Mouse (Mus musculus) CD4-positive, CD25-positive, alpha-beta regulatory T cell (primary cell): Measurements from ENCODE around the gene Cebpz. TPM values are rescaled to one million over a fixed set of nuclear protein-coding genes. Genes with fewer than 3 reads are reported as not detected.

Experiments used
- polyA plus RNA-seq: library from polyadenylated mRNA; unstranded; fragments of 100-300 nt; shearing (Covaris generic); gene quantifications from one replicate; pipeline ENCODE4 v1.2.1, GENCODE M21; 2017

Cebpz gene
- polyA plus RNA-seq = 91.4 TPM

DNA sequence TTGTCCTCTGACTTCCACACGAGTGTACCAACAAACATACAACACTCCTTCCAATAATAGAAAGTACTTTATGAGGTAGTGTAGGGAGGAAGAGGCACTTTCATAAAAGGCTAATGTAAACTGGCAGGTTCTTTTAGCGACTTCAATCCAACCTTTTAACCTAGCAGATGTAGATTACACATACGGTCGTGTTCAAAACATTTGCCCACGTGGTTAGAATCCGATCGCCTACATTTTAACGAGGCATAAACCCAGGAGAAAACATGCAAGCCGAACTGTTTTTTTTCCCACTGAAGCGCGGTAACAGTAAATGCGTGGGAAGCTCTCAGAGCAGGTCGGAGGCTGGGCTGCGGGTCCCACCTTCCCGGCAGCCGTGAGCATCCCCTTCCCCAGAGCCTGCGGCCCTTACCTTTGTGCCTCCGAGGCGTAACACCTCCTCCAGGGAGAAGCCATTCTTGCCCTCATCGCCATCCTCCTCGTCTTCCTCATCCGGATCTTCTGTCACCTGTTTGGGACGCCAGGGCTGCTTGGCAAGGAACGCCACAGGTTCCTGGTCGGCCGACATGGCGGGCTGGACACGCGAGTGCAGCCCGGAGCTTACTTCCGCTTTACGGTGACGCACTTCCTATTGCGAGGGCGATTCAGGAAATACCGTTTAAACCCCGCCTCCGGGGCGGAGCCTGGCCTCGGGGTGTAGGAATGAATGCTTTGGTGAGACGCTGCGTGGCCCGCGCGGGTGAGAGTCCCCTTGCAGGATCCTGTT, at the start of gene Cebpz, which contains the start of gene Ndufaf7:
TSS of gene Cebpz (minus strand) at position 601 of the 763 bp plus-strand sequence.
TSS of gene Ndufaf7 (plus strand) at position 671 of the 763 bp plus-strand sequence.

DNA sequence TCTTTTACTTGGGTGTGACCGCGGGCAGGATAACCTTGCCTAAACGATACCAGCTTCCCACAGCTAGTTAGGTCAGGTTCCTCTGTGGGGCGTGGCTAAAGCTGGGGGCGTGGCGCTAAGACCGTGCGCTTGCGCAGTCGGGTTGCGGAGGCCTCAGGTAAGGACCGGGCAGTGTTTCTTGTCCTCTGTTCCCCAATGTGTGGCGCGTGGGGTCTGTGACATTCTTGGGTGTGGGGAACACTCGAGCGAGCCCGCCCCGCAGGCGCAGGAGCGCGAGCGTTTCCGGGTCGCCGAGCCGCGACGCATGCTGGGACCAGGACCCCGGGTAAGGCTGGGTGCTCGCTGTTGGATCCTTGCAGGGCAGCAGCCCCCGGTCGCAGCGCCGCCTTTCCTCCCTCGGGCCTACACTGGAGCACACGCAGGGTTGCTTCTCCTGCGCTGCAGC, 20.5 kb downstream of the Cebpz start, which contains the start of gene Cebpzos:
TSS of gene Cebpzos (plus strand) at position 132 of the 445 bp plus-strand sequence.

GRCm38 (mm10) chr17:78906892-78907291, 30.0 kb downstream of the Cebpz start, which contains the start of gene Sult6b1:
TSS of gene Sult6b1 (minus strand) at chr17:78906992.

DNA sequence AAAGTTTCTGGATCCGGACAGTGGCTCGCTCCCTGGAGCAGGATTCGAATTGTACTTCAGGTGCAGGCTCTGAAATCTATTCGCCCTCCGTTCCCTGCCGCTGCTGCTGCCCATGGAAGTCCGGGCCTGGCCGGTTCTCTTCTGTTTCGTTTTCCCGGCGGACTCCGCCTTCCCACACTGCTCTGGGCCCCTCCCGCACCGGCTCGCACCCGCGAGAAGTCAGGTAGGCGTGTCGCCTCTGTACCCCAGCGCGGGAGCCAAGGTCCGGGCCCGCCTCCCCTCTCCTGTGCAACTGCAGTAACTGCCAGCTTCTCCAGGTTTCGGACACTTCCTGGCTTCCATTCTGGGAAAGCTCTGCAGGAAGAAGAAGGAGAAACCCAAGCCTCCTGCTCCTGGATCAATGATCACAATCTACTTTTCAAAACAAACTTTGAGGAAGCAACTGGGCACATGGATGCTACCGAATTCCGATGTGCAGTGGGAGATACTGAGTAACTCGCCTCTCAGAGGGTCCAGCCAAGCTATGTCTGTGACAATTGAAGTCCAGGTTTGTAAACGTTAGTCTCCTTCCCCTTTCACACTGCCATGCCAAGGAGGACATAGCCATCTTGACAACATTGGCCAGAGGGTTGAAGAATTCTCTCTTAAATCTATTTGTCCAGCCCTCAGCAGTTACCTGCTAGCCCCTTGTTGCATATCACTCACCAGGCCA, 54.3 kb downstream of the Cebpz start, which contains the start of gene Eif2ak2:
TSS of gene Eif2ak2 (minus strand) at position 173 of the 712 bp plus-strand sequence.

Other genes with a start within 250 kb of the Cebpz start
- 15.5 TPM for gene Strn, start 199.9 kb downstream of the Cebpz start, polyA plus RNA-seq
- gene Heatr5b, start 101.7 kb downstream of the Cebpz start, polyA plus RNA-seq = 25.4 TPM
- gene Gpatch11, start 101.5 kb downstream of the Cebpz start, polyA plus RNA-seq = 82.7 TPM
- 21.0 TPM for gene Eif2ak2, start 54.5 kb downstream of the Cebpz start, polyA plus RNA-seq
- gene Sult6b1, start 30.1 kb downstream of the Cebpz start, polyA plus RNA-seq = 0.44 TPM
- 48.2 TPM for gene Cebpzos, start 20.6 kb downstream of the Cebpz start, polyA plus RNA-seq
- gene Ndufaf7, start 70 bp upstream of the Cebpz start, polyA plus RNA-seq = 47.4 TPM
- gene Prkd3, start 83.8 kb upstream of the Cebpz start, polyA plus RNA-seq = 20.8 TPM
- 1.8 TPM for gene Qpct, start 114.8 kb upstream of the Cebpz start, polyA plus RNA-seq